Mouse (Mus musculus) heart, postnatal 4 days (tissue): Measurements from ENCODE around the gene Errfi1. TPM values are rescaled to one million over a fixed set of nuclear protein-coding genes. Genes with fewer than 3 reads are reported as not detected.

ENCODE experiments used
- DNase-seq: peaks from one replicate; pipeline ENCODE4 v3.0.0; 2021
- total RNA-seq, 2 experiments: library from RNA; stranded (reverse); gene quantifications; 2 replicates each; pipeline ENCODE4 v1.2.3; 2021

The Errfi1 gene
- total RNA-seq: 10 to 100 TPM; 18.6 to 20.4 TPM

GRCm38 (mm10) chr4:150853680-150854461 is at the start of gene Errfi1:
Gene Errfi1 (plus strand): TSS chr4:150853919.
- no peak for DNase-seq

DNA sequence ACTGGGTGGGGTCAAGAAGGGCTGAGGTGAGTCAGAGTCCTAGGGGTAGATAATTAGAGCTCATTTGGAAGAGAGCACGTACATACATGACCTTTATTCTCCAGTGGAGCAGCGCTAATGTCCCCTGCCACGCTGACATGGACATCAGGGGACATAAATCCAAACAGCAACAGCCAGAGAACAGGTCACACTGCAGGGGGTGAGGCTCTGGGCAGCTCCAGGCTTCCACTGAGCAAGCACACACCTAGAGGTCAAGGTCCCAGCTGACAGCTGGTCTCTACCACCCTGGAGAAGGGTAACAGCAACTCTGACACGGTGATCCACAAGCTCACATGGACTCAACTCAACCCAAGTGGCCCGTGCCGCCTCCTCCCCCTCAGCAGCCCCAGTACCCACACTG is 49.5 kb upstream of the Errfi1 start:
- no peak for DNase-seq

DNA sequence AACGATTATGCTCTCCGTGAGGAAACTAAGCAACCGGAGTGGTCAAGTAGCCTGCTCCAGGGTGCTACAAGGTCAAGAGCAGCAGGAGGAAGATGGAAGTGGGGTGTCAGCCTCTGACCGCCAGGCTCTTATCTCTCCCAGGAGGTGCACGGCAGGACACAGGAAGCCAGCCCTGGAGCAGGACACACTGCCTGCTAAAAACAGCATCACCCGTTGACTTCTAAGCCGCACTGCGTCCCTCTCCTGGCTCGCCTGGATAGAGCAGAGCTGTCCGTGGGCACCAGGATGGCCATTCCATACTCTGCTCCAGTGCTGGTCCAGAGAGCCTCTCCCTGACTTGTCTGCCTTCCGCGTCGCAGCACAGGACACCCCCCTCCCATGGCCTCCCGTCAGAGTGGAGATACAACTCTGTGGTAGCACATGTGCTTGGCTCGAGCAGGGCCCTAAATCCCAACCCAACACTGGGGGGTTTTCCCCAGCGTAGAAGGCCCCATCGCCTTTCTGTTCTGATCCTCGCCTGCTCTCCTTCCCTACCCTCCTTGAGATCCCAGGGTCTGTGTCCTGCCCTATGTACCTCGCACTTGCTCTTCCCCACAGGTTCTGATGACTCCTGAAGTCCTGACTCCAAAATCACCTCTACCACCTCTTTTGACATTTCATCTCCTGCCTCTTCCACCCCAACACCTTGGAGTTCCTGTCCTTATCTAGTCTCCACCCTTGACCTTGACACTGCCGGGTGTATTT is 45.8 kb upstream of the Errfi1 start:
- peak; percentile 31 for DNase-seq

GRCm38 (mm10) chr4:150808471-150808847 is 45.3 kb upstream of the Errfi1 start:
- peak; percentile 21 for DNase-seq

GRCm38 (mm10) chr4:150809323-150809722 is 44.4 kb upstream of the Errfi1 start:
- no peak for DNase-seq

DNA sequence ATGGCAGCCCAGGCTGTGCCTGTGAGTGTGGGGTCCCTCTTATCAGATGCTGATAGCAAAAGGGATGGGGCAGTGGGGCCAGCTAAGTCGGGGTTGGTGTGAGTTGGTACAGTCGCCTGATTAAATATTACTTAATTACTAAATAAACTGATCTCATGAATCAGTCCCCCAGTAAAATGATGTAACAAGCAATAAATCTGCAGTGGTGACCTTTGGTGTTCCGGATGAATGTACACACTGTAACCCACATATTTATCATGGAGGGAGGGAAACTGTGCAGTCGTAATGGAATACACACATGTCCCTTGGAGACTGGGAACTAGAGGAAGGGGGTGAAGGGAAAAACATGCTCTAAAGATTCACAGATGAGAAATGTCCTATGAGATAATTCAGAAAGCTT is 38.6 kb upstream of the Errfi1 start:
- DNase-seq: no peak

DNA sequence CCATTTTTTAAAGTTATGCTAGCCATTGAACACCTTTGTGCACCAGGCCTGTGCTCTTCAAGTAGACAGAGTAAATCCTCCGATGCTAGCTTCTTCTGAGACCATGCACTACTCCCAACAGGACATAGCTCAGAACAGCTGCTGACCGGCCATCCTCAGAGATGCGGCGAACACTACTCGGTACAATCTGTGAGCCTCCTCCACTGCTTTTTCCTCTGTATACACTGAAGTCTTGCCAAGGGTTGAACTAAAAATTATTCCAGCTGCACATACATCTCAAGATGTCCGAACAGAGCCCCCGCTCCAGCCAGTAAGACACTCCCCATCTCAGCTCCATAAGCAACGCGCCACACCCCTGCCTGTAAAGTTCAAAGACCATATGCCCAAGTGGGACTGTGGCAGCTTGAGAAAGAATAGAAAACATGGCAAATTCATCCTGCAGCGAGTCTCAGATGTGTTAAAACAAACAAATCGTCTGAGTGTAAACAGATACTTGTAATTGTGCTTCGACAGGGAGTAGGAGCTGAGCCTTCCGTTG is 37.2 kb upstream of the Errfi1 start:
- no peak for DNase-seq

DNA sequence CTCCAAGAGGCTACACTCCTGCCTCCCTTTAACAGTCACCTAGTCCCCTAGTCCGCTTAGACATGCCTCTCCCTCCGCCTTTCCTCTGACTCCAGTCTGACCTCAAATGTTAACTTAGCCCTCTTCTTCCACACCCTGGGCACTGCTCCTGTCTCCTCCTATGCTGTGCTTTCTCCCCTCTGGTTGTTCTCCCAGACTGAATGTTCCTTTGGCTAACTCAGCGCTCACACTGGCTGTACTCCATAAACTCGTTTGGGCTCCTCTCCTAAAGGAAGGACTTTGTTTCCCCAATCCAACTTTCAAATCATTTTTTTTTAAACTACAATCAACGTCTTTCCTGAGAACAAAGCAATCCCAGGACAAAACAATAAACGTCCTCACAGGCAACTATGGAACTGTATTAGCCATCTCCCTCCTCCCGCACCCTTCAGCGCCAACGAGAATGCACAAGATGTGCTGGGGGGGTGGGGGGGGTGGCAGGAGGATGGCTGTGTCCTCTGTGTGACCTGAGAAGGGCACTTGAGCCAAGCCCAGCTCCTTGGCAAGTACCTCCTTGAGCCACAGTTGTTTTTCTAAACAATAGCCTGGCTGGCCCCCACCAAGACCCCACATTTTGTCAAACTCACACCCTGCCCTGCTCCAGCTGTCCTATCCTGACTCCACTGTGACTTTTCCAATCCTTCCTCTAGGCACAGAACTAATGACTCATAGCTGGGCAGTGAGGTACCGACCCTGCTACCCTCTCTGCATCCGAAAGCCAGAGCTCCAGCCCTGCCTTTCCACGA is 34.4 kb upstream of the Errfi1 start:
- peak; percentile 24 for DNase-seq

- DNase-seq: no peak
Observed at GRCm38 (mm10) chr4:150821381-150821780, 32.3 kb upstream of the Errfi1 start.

DNA sequence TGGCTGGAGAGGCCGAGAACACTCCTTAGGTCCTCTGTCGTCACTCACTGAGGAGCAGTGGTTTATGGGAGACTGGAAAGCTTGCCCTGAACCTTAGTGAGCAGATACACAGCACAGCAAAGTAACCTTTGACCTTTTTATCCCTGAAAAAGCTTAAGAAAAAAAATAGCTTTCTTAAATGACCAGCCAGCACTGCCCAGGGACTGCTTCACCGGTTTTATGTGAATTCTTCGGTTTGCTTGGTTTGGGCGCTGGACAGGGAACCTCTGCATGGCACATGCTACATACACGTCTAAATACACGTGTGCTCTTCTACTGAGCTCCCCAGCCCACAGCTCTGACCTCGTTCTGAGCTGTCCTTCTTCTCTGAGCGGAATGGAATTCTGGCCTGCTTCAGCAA is 31.1 kb upstream of the Errfi1 start:
- DNase-seq: no peak

GRCm38 (mm10) chr4:150823614-150824480 is 29.9 kb upstream of the Errfi1 start:
- DNase-seq: no peak

GRCm38 (mm10) chr4:150824877-150825276 is 28.8 kb upstream of the Errfi1 start:
- DNase-seq: no peak

- DNase-seq: no peak
Observed at GRCm38 (mm10) chr4:150825531-150825930, 28.2 kb upstream of the Errfi1 start.

DNA sequence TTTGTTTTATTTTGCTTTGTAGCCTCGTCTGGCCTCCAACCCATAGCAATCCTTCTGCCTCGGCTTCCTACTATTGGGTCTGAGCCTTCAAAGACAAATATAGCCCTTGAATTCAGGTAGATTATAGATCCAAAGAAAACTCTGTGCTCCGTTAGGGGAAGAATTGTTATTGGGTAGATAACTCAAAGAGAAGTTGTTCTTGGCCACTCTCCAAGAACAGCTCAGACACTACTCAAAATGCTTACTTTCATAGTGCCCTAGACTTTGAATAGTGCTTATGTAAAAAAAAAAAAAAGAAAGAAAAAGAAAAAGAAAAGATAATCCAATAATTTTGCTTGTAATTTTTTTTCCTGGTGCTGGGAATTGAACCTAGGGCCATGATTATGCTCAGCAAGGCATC is 22.4 kb upstream of the Errfi1 start:
- no peak for DNase-seq

GRCm38 (mm10) chr4:150831941-150832340 is 21.8 kb upstream of the Errfi1 start:
- DNase-seq: peak; percentile 19

DNA sequence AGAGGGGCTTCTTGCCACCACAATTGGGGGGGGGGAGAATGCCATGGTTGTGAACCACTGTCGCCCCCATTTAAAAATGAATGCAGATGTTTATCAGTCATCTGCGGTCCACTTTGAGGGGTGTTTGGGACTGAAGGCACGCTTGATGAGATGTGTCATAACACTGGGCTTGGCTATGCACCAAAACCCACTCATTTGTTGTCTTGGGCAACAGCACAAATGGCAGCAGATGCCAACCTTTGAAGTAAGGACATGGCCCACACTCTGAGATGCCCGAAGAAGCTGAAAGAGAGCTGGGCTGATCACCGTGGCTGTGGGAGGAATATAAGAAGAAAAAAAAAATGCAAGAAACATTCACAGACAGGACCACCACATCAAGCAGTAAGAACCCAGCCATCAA is 18.6 kb upstream of the Errfi1 start:
- DNase-seq: no peak

DNA sequence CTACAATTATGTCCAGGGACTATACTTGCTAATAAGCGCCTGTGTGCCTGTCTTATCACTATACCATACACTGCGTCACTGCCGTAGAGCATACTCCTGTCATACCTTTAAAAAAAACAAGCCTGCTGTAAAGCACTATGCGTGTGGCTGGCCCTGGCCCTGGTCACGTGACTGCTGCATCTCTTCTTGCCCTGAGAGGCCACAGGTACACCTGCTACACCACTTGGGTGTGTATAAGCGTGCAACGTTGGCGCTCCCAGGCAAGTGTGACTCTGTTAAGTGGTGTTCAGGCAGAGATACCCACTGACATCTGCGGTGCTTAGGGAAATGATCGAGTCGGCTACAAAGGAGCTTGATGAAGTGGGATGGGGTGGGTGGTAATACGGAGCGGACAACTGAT is 17.5 kb upstream of the Errfi1 start:
- no peak for DNase-seq

GRCm38 (mm10) chr4:150836961-150837360 is 16.8 kb upstream of the Errfi1 start:
- no peak for DNase-seq

DNA sequence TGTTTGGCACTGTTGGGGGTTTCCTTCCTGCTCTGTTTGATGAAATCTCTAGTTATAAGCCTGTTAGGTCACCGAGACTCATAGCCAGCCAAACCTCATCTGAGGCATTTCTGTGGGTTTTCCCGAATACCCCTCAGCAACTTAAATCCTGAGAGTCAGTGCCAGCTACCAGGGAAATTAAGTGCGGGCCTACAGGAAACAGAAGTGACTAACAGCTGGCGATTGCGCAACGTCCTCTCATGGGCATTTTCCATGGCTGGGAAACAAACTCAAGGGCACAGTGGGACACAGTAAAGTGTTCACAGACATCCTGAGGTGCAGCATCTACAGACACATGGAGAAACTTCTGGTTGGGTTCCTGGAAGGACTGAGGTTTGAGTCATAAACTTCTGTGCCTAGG is 16.3 kb upstream of the Errfi1 start:
- DNase-seq: peak; percentile 27

DNA sequence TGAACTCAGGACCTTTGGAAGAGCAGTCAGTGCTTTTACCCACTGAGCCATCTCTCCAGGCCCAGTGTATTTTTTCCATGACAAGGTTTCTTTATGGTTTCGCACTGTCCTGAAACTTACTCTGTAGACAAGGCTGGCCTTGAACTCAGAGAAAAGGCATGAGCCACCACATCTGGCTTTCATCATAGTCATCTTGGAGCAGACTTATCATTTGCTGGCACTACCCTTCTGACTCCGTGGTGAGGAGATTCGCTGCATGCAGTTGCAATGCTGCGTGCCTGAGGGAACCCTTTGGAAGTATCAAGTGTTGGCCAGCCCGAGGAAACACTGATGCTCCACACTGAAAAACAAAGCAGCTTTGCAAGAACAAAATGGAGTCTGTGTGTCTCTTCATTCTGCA is 11.7 kb upstream of the Errfi1 start:
- no peak for DNase-seq

GRCm38 (mm10) chr4:150843181-150843580 is 10.5 kb upstream of the Errfi1 start:
- no peak for DNase-seq

- no peak for DNase-seq
Observed at GRCm38 (mm10) chr4:150846316-150846715, 7.4 kb upstream of the Errfi1 start.
